Mouse (Mus musculus) bone marrow, adult 2 months (tissue): Measurements from ENCODE around the gene Ccdc7b.
"Not testable (repeated sequence)": the region's sequence is repeated elsewhere in the genome, so short reads cannot be mapped to it uniquely, and the experiment has no call there.

Experiments used
- CTCF ChIP-seq: fragments of 200-500 bp; IDR thresholded peaks from 2 replicates; pipeline ENCODE4 v1.5.1; 2011; ENCODE audit warnings: low read length, control low read depth; ENCODE audit not compliant: control insufficient read depth, insufficient read depth
- POLR2A ChIP-seq: fragments of 200-500 bp; IDR thresholded peaks from 2 replicates; pipeline ENCODE4 v1.6.1; 2011; ENCODE audit warnings: low read depth, mild to moderate bottlenecking, control low read depth, low read length, borderline replicate concordance; ENCODE audit not compliant: control insufficient read depth

GRCm38 (mm10) chr8:129115761-129116160, 48.8 kb downstream of the Ccdc7b start:
- TF ChIP-seq POLR2A, CTCF: not testable (repeated sequence)
